Comparison of ENCODE assay signal across 23 mouse cellular contexts in the genomic region with DNA sequence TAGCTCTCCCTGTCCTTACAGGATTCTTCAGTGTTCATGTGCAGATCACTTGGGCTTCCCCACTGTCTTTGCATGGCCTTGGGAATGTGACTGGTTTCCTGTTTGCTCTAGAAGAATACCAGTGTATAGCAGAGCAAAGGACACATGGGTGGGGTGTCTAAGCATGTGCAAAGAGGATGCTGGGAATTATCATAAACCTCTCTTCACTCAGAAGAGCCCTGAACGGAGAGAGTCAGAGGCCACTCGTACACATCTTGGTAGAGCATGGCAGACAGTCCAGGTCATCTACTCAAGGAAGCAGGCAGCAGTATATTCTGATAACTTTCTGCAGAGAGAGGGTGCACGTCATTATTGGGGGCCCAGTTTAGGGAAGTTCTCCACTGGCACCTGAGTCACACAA.
"Had no signal": no experiment of that assay in that cellular context is flagged by ENCODE, and none has a peak within 500 bp of the region (broad histone marks: within the 10 kb centered on the region; RNA-seq: fewer than 3 reads in every experiment).

No protein-coding gene starts in this region.

- H3K9ac ChIP-seq: heart, embryonic 12.5 days; hindbrain, embryonic 12.5 days; hindbrain, embryonic 14.5 days; kidney, embryonic 15.5 days; limb, embryonic 12.5 days; liver, embryonic 12.5 days; liver, embryonic 14.5 days had no signal

- DNase-seq: gastrocnemius, postnatal 14 days; heart, adult 18-20 months; heart, postnatal 10 days; heart, postnatal 4 days; kidney, adult 11 months; kidney, adult 2 months; kidney, adult 9 months; kidney, postnatal 14 days; kidney, postnatal 36 days had no signal

- H3K9me3 ChIP-seq: heart, embryonic 10.5 days; heart, embryonic 12.5 days; hindbrain, embryonic 10.5 days; hindbrain, embryonic 12.5 days; kidney, embryonic 15.5 days; limb, embryonic 10.5 days; limb, embryonic 12.5 days; liver, embryonic 12.5 days had no signal

- H3K36me3 ChIP-seq: heart, embryonic 10.5 days; heart, embryonic 12.5 days; hindbrain, embryonic 10.5 days; hindbrain, embryonic 12.5 days; kidney, embryonic 15.5 days; limb, embryonic 10.5 days; limb, embryonic 12.5 days; liver, embryonic 12.5 days had no signal

- H3K4me2 ChIP-seq: heart, embryonic 12.5 days; hindbrain, embryonic 12.5 days; hindbrain, embryonic 14.5 days; kidney, embryonic 15.5 days; limb, embryonic 12.5 days; liver, embryonic 12.5 days had no signal

- H3K27ac ChIP-seq: heart, embryonic 10.5 days; hindbrain, embryonic 10.5 days; hindbrain, embryonic 12.5 days; hindbrain, embryonic 14.5 days; kidney, embryonic 15.5 days; kidney, postnatal 0 days; left cerebral cortex, adult 2 months; limb, embryonic 10.5 days; limb, embryonic 12.5 days; liver, embryonic 12.5 days; liver, embryonic 14.5 days had no signal

- H3K27me3 ChIP-seq: heart, embryonic 12.5 days; hindbrain, embryonic 12.5 days; kidney, embryonic 15.5 days; limb, embryonic 12.5 days; liver, embryonic 12.5 days had no signal

- H3K4me1 ChIP-seq: liver, embryonic 12.5 days had no signal

- H3K4me3 ChIP-seq: heart, embryonic 10.5 days; heart, embryonic 12.5 days; hindbrain, embryonic 10.5 days; hindbrain, embryonic 12.5 days; kidney, embryonic 15.5 days; left cerebral cortex, adult 2 months; limb, embryonic 10.5 days; limb, embryonic 12.5 days; liver, embryonic 12.5 days had no signal

- ATAC-seq: hindbrain, embryonic 16.5 days; inflammation-experienced regulatory T-cells, adult 6 months; liver, embryonic 12.5 days had no signal
